ENCODE assay signal across 8 mouse cellular contexts in genomic region chr7:139949893-139950282, GRCm38 (mm10). TPM values are rescaled to one million over a fixed set of nuclear protein-coding genes. Genes with fewer than 3 reads are reported as not detected.
DNase-seq lines count a peak whose midpoint lies in the region; ATAC-seq lines count a peak whose summit lies in the region.

No protein-coding gene starts in this region.

- under 1% methylated on average over 15 of the region's 15 CpGs for WGBS in kidney, embryonic 15.5 days

- peak overlapping the region; percentile 62 for H3K4me3 ChIP-seq in kidney, embryonic 15.5 days (replicated peaks)

- intact Hi-C loops in heart, postnatal 25 days (cut with DNase I): no loop called here

- no peaks in the 10 kb centered on the region for H3K36me3 ChIP-seq in kidney, embryonic 15.5 days

- peaks cover 8% of the 10 kb centered on the region; the same call in 1 of the 2 replicates for H3K4me1 ChIP-seq in kidney, embryonic 15.5 days

- peak overlapping the region; percentile 64; the same call in 1 of the 2 replicates for H3K27ac ChIP-seq in kidney, embryonic 15.5 days

- ATAC-seq in kidney, embryonic 15.5 days (replicated peaks; ENCODE audit: low FRiP score): peak; percentile 81

- peak; percentile 96 for DNase-seq in heart, adult 11 months
- DNase-seq in heart, postnatal 25 days (ENCODE audit: low spot score): no peak
- peak; percentile 27 for DNase-seq in c-Kit-positive CD71-positive TER-119-positive erythroid progenitor cells, embryonic 14.5 days (ENCODE audit: low spot score)
- peak; percentile 50 to 61 for DNase-seq in heart, adult 9 months (ENCODE audit: low spot score in 2 of 2)
- DNase-seq in lung, postnatal 25 days (ENCODE audit: low spot score): peak; percentile 52
- DNase-seq in retina, embryonic 14.5 days (ENCODE audit: low spot score): peak; percentile 84
- DNase-seq in layer of hippocampus, adult 8-10 months (ENCODE audit: low spot score in 2 of 2): no peak

- H3K9me3 ChIP-seq in kidney, embryonic 15.5 days (replicated peaks): no peaks in the 10 kb centered on the region

- H3K4me2 ChIP-seq in kidney, embryonic 15.5 days: peak overlapping the region; percentile 93

- peak overlapping the region; percentile 47 for H3K9ac ChIP-seq in kidney, embryonic 15.5 days

- H3K27me3 ChIP-seq in kidney, embryonic 15.5 days: peaks cover 40% of the 10 kb centered on the region

RNA-seq across cellular contexts. Expression of gene Utf1, which starts 6.3 kb away (rescaled TPM):
- total RNA-seq in heart, postnatal 25 days (2021): not detected
- 0.31 TPM in 1 of 2 replicates, not detected in the other for polyA plus RNA-seq in kidney, embryonic 15.5 days (2015; fragmentation: Nextera tagmentation; extraction: Ambion mirVana)
- total RNA-seq in layer of hippocampus, adult 8-10 months (2022): not detected

RNA-seq across cellular contexts. Expression of gene 6430531B16Rik, which starts 28.7 kb away (rescaled TPM):
- total RNA-seq in heart, postnatal 25 days (2021): not detected
- 0.49 and 0.91 TPM in 2 replicates for polyA plus RNA-seq in kidney, embryonic 15.5 days (2015; fragmentation: Nextera tagmentation; extraction: Ambion mirVana)
- 1 to 10 TPM; 1.2 to 1.9 (median 1.6) TPM for total RNA-seq in layer of hippocampus, adult 8-10 months (2022)

RNA-seq across cellular contexts. Expression of gene Adam8, which starts 42.5 kb away (rescaled TPM):
- under 1 TPM; 0.20 to 0.73 TPM for total RNA-seq in heart, postnatal 25 days (2021)
- 1.4 and 2.1 TPM in 2 replicates for polyA plus RNA-seq in kidney, embryonic 15.5 days (2015; fragmentation: Nextera tagmentation; extraction: Ambion mirVana)
- total RNA-seq in layer of hippocampus, adult 8-10 months (2022): 1 to 10 TPM; 3.0 to 7.2 (median 4.5) TPM

RNA-seq across cellular contexts. Expression of gene Kndc1, which starts 55.4 kb away (rescaled TPM):
- total RNA-seq in heart, postnatal 25 days (2021): not detected
- polyA plus RNA-seq in kidney, embryonic 15.5 days (2015; fragmentation: Nextera tagmentation; extraction: Ambion mirVana): 0.19 and 0.26 TPM in 2 replicates
- 100 to 1,000 TPM in 1 of 4 experiments, 10 to 100 TPM in 3; 90.0 to 103 (median 95.8) TPM for total RNA-seq in layer of hippocampus, adult 8-10 months (2022)

Comparison
In these comparisons a context has a peak if more than half of its experiments do, and no peak if none do; other contexts are left out.
1. DNase-seq: peak in heart, adult 11 months (single experiment), c-Kit-positive CD71-positive TER-119-positive erythroid progenitor cells, embryonic 14.5 days (single experiment), heart, adult 9 months (2 of 2), lung, postnatal 25 days (single experiment) and retina, embryonic 14.5 days (single experiment); none in heart, postnatal 25 days (single experiment) and layer of hippocampus, adult 8-10 months (0 of 2).